Mouse (Mus musculus) lung, postnatal 0 days (tissue): ENCODE measurements at regions not wholly inside any gene's neighbourhood (a gene's known extent, or its start where the extent isn't known, plus 50 kb on each side); places are given as distances from the start of the nearest gene placed in this dataset.

ENCODE experiments used
- CTCF ChIP-seq: IDR thresholded peaks from 2 replicates; pipeline ENCODE4 v1.5.1; 2016; ENCODE audit warnings: antibody characterized with exemption, mild to moderate bottlenecking
- EP300 ChIP-seq: IDR thresholded peaks from 2 replicates; pipeline ENCODE4 v1.6.1; 2016; ENCODE audit warnings: antibody characterized with exemption, mild to moderate bottlenecking, control low read depth

DNA sequence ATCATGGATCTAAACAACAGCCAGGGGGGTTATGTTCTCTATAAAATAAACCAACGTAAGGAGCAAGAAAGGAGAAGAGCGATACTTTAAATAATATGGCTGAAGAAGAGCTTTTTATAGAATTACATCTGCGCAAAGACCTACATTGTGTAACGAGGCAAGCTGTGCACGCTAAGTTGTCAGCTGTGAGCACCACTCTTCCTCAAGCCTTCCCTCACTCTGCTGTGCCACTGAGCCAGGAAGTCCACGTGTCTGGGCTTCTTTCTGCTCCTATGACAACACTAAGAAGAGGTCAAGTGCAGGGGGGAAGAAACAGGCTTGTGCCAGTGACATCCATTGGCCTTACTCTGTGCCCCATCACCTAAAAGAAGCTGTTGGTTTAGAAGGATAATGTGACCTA lies 75.6 kb upstream of the Actbl2 start:
- TF ChIP-seq EP300, result no peak
- no peak for TF ChIP-seq CTCF
